Mouse (Mus musculus) kidney, embryonic 14.5 days (tissue): ENCODE measurements at regions not wholly inside any gene's neighbourhood (a gene's known extent, or its start where the extent isn't known, plus 50 kb on each side); places are given as distances from the start of the nearest gene placed in this dataset.

ENCODE experiments used
- ATAC-seq: fragments of 200-750 bp; cut with Nextera tagmentation; 2 replicates; pipeline ENCODE4 v1.8.0; 2017; ENCODE audit warnings: moderate number of reproducible peaks, mild to moderate bottlenecking, moderate TSS enrichment, moderate library complexity; ENCODE audit not compliant: low FRiP score, low TSS enrichment
- H3K27ac ChIP-seq: fragments of 300-500 bp; sonication (generic); 2 replicates; pipeline ENCODE4 v1.5.1; 2014; ENCODE audit warnings: low read depth, mild to moderate bottlenecking, low read length, moderate library complexity, mixed read lengths
- H3K27me3 ChIP-seq: fragments of 300-500 bp; sonication (generic); 2 replicates; pipeline ENCODE4 v1.6.1; 2014; ENCODE audit warnings: mild to moderate bottlenecking, low read length; ENCODE audit not compliant: control insufficient read depth, insufficient read depth
- H3K36me3 ChIP-seq: fragments of 300-500 bp; sonication (generic); 2 replicates; pipeline ENCODE4 v1.6.1; 2014; ENCODE audit warnings: low read length, mixed read lengths; ENCODE audit not compliant: control insufficient read depth, insufficient read depth
- H3K4me1 ChIP-seq: fragments of 300-500 bp; sonication (generic); 2 replicates; pipeline ENCODE4 v1.6.1; 2014; ENCODE audit warnings: low read length, mixed read lengths; ENCODE audit not compliant: control insufficient read depth, insufficient read depth
- H3K4me2 ChIP-seq: fragments of 300-500 bp; sonication (generic); replicated peaks from 2 replicates; pipeline ENCODE4 v1.6.1; 2014; ENCODE audit warnings: low read depth, mild to moderate bottlenecking, low read length
- H3K4me3 ChIP-seq: fragments of 300-500 bp; sonication (generic); 2 replicates; pipeline ENCODE4 v1.5.1; 2014; ENCODE audit warnings: mild to moderate bottlenecking, low read length
- H3K9ac ChIP-seq: fragments of 300-500 bp; sonication (generic); 2 replicates; pipeline ENCODE4 v1.6.1; 2014; ENCODE audit warnings: low read depth, mild to moderate bottlenecking, low read length, moderate library complexity
- H3K9me3 ChIP-seq: fragments of 300-500 bp; sonication (generic); 2 replicates; pipeline ENCODE4 v1.6.1; 2016; ENCODE audit warnings: low read length; ENCODE audit not compliant: control insufficient read depth
- WGBS: fragments of 180-500 bp; shearing (Covaris S2); extraction: QIAGEN DNeasy Blood & Tissue Kit; methylation state at CpG from one replicate; pipeline ENCODE4 v1.1.7; 2014; 5-methylcytosine and 5-hydroxymethylcytosine counted together

DNA sequence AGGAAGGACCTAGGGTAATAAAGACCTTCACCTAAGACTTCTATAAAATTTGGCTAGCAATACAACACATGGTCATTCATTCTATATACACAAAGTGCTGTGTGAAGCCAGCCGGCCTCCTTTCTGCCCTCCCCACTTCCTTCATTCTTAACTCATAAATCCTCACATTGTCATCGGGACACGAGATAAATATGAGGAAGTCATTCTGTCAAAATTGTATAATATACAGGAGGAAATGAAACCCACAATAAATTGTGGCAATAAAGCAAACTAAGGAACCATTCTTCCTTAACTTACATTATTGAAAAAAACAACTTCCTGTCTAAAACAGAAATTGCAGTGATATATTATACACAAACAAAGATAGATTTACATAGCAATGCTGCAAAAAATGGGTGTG lies 275.9 kb upstream of the Trib2 start:
- H3K4me2 ChIP-seq: no peak overlapping the region
- no peak overlapping the region for H3K27ac ChIP-seq
- no peak overlapping the region for H3K9ac ChIP-seq
- no peaks in the 10 kb centered on the region for H3K27me3 ChIP-seq
- ATAC-seq: no peak
- H3K9me3 ChIP-seq: no peaks in the 10 kb centered on the region
- H3K36me3 ChIP-seq: no peaks in the 10 kb centered on the region
- H3K4me1 ChIP-seq: no peaks in the 10 kb centered on the region
- no peak overlapping the region for H3K4me3 ChIP-seq
- WGBS: 52% methylated on average over 3 of the region's 3 CpGs

DNA sequence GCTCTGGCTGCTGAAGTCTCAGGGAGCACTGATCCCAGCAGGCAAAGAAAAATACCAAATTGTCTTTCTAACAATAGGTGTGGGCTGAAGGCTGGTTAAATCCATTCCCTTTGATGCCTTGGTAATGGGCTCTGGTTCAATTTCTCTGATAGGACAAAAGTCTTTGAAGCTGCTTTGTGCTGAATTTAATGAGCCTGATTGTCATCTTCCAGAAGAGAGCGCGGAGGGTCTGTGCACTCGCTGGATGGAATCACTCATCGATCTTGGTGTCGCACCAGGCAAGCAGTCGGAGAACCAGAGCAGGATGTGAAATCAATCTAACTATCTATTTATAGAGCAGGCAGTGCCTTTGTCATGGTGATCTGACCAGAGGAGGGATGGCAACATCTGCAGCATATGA lies 274.6 kb upstream of the Trib2 start:
- no peak overlapping the region for H3K4me3 ChIP-seq
- H3K36me3 ChIP-seq: no peaks in the 10 kb centered on the region
- ATAC-seq: no peak
- H3K27me3 ChIP-seq: no peaks in the 10 kb centered on the region
- 19% methylated on average over 6 of the region's 6 CpGs for WGBS
- H3K9me3 ChIP-seq: no peaks in the 10 kb centered on the region
- no peak overlapping the region for H3K27ac ChIP-seq
- H3K4me2 ChIP-seq: no peak overlapping the region
- H3K9ac ChIP-seq: no peak overlapping the region
- no peaks in the 10 kb centered on the region for H3K4me1 ChIP-seq

DNA sequence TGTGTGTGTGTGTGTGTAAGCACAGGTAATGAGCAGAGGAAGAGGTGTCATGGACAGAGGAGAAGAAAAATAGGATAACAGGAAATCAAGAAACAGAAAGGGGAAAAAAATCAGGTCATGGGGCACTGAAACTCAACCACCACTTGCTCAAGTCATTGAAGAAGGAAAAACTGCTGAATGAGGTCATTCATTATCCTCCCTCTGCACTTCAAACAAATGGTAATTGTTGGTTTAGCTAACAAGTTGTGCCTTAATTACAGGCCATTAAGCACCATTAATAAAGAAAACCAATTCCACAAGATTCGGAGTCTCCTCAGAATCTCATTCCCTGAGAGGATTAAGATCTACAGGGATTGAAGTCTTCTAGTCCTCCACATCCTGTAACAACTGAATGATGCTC lies 266.5 kb upstream of the Trib2 start:
- Histone ChIP-seq H3K4me2 (no peak overlapping the region), H3K27ac (no peak overlapping the region), H3K27me3 (no peaks in the 10 kb centered on the region), H3K4me1 (no peaks in the 10 kb centered on the region), H3K9me3 (no peaks in the 10 kb centered on the region), H3K4me3 (no peak overlapping the region), H3K36me3 (no peaks in the 10 kb centered on the region), H3K9ac (no peak overlapping the region)
- 33% methylated on average over 1 of the region's 1 CpGs for WGBS
- no peak for ATAC-seq

DNA sequence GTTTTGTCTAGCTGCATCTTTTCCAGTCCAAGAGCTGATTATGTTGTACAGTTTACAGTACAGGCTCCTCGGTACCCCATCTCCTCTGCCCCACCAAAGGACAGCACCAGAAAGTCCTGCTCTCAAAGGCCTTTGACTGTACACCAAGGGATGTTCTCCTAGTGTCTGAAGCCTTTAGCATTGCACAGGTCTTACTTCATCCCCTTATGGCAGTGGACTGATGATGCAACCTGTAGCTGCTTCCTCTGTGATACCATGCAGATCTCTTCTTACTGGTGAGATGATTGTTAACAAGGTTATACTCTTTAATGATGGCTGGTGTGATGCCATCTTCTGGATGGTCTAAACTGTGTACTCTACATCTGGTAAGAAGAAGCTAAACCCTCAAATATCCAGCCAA lies 260.5 kb upstream of the Trib2 start:
- WGBS: 89% methylated on average over 1 of the region's 1 CpGs
- Histone ChIP-seq H3K4me3 (no peak overlapping the region), H3K27me3 (no peaks in the 10 kb centered on the region), H3K9ac (no peak overlapping the region), H3K36me3 (no peaks in the 10 kb centered on the region), H3K27ac (no peak overlapping the region), H3K9me3 (no peaks in the 10 kb centered on the region), H3K4me1 (no peaks in the 10 kb centered on the region), H3K4me2 (no peak overlapping the region)
- ATAC-seq: no peak

DNA sequence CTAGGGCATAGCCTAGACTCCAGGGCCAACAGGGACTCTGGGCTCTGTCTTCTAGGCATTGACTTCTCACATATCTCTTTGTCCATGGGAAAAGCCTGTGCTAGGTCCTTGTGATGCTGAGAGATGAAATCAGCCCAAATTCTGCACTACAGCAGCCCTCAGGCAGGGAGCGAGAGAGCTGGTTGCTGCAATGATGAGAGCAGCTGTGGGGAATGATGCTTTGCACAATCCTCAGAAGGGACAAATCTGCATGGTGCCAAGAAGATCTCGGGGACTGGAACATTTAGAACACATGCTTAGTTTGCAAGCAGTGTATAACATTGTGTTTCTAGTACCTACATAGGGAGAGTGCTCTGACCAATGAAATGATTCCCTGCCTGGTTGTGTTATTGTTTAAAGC lies 259.2 kb upstream of the Trib2 start:
- Histone ChIP-seq H3K27me3 (no peaks in the 10 kb centered on the region), H3K9me3 (no peaks in the 10 kb centered on the region), H3K4me1 (no peaks in the 10 kb centered on the region), H3K9ac (no peak overlapping the region), H3K27ac (no peak overlapping the region), H3K4me2 (no peak overlapping the region), H3K36me3 (no peaks in the 10 kb centered on the region), H3K4me3 (no peak overlapping the region)
- ATAC-seq: no peak
- WGBS: 89% methylated on average over 2 of the region's 2 CpGs

DNA sequence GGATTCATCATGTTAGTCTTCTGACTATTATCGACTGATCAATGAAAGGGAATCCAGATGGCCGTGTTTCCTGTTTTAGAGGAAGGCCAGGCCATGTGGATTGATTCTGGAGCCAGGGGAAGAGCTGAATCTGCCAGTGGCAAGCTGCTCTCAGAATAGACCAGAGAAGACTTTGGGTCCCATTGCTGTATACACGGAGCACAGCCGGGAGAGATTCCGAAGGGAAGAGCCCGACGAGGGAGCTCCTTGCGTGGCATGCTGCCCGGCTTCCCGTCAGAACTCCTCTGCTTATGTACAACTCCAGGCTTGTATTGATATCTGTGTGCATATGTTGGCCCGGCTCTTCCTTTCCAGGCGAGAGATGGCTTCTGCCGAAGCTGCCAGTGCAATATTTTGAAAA lies 252.2 kb upstream of the Trib2 start:
- no peak overlapping the region for H3K4me2 ChIP-seq
- no peaks in the 10 kb centered on the region for H3K36me3 ChIP-seq
- H3K9ac ChIP-seq: no peak overlapping the region
- ATAC-seq: no peak
- no peaks in the 10 kb centered on the region for H3K9me3 ChIP-seq
- no peak overlapping the region for H3K27ac ChIP-seq
- H3K4me3 ChIP-seq: no peak overlapping the region
- H3K4me1 ChIP-seq: no peaks in the 10 kb centered on the region
- H3K27me3 ChIP-seq: no peaks in the 10 kb centered on the region
- WGBS: 91% methylated on average over 13 of the region's 13 CpGs

DNA sequence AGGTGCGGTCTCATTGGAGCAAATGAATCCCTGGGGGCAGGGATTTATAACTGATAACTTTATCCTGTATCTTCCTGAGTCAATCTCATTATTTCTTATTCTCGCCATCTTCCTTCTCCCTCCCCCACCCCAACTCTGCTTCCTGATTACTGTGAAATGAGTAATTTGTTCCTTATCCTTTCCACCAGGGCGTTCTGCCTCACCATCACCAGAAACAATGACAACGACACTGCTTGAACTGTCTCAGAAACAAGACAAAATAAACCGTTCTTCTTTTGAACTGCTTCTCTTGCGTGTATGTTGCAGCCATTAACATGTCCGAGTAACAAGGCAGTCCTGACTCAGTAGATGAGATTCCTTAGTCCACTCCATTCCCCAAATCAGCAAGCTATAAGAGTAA lies 246.0 kb upstream of the Trib2 start:
- Histone ChIP-seq H3K9me3 (no peaks in the 10 kb centered on the region), H3K9ac (no peak overlapping the region), H3K36me3 (no peaks in the 10 kb centered on the region), H3K27me3 (no peaks in the 10 kb centered on the region), H3K4me1 (no peaks in the 10 kb centered on the region), H3K27ac (no peak overlapping the region), H3K4me3 (no peak overlapping the region), H3K4me2 (no peak overlapping the region)
- WGBS: 90% methylated on average over 7 of the region's 7 CpGs
- ATAC-seq: no peak

DNA sequence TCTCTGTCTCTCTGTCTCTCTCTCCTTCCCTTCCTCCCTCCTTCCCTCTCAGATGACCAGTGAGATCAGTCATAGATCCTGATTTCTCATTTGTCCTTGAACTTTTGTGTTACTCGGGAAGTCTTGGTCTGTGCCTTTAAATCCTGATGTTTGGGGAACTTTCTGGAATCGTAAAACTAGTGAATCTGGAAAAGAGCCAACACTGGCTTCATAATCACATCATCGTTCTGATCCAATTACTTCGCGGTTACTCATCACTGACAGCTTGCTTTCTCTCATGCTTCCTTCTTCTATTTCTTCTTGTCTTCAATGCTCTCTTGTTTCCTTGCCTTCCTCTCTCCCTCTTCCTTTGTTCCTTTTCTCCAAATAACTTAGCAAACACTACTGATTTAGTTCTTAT lies 243.7 kb upstream of the Trib2 start:
- H3K4me3 ChIP-seq: no peak overlapping the region
- no peak overlapping the region for H3K27ac ChIP-seq
- no peak for ATAC-seq
- no peaks in the 10 kb centered on the region for H3K4me1 ChIP-seq
- no peaks in the 10 kb centered on the region for H3K27me3 ChIP-seq
- 67% methylated on average over 5 of the region's 5 CpGs for WGBS
- no peaks in the 10 kb centered on the region for H3K36me3 ChIP-seq
- no peak overlapping the region for H3K9ac ChIP-seq
- no peak overlapping the region for H3K4me2 ChIP-seq
- no peaks in the 10 kb centered on the region for H3K9me3 ChIP-seq

DNA sequence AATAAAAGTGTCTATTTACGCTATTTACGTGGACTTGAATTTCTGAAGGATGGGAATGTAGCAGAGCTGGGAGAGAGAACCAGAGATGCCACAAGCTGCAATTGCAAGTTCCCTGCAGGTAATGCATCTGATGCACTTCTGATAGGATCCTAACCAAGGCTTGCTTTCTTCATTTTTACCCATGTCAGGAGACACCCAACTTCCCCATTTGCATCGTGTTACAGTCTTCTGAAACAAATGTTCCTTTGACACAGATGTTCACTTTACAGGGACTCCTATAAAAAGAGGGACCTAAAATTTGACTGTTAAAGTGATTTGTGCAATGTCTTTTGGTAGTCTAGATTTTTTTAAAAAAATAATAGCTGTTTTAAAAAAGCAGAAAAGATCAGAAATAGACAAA lies 241.5 kb upstream of the Trib2 start:
- no peaks in the 10 kb centered on the region for H3K4me1 ChIP-seq
- H3K27ac ChIP-seq: no peak overlapping the region
- no peaks in the 10 kb centered on the region for H3K36me3 ChIP-seq
- no peak overlapping the region for H3K9ac ChIP-seq
- no peak overlapping the region for H3K4me2 ChIP-seq
- no peak for ATAC-seq
- 79% methylated on average over 3 of the region's 3 CpGs for WGBS
- no peaks in the 10 kb centered on the region for H3K9me3 ChIP-seq
- H3K4me3 ChIP-seq: no peak overlapping the region
- H3K27me3 ChIP-seq: no peaks in the 10 kb centered on the region

DNA sequence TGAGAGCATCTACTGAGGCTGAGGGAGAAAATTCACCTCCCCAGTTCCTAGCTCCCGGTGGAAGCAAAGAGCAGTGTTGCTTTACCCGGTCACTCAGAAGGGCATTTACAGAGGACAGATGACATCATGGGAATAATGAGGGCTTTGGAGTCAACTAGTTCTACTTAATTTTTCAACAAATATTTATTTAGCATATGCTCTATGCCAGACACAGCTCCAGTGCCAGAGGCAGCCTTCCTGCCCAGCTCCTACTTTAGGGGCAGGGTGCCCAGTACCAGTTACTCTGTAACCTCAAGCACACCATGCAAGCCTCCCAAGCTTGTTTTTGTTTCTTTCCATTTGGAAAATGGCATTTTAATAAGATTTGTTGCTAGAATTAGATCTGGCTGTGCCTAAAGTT lies 240.1 kb upstream of the Trib2 start:
- Histone ChIP-seq H3K9ac (no peak overlapping the region), H3K27ac (no peak overlapping the region), H3K9me3 (no peaks in the 10 kb centered on the region), H3K36me3 (no peaks in the 10 kb centered on the region), H3K4me1 (no peaks in the 10 kb centered on the region), H3K4me3 (no peak overlapping the region), H3K4me2 (no peak overlapping the region), H3K27me3 (no peaks in the 10 kb centered on the region)
- ATAC-seq: no peak
- WGBS: 84% methylated on average over 2 of the region's 2 CpGs
